Mouse (Mus musculus) stomach, postnatal 0 days (tissue): ENCODE data around the gene Aurkb.

Experiments
- CTCF ChIP-seq: IDR thresholded peaks from 2 replicates; pipeline ENCODE4 v1.5.1; 2016; ENCODE audit warnings: antibody characterized with exemption, low read depth, mild to moderate bottlenecking, moderate library complexity
- EP300 ChIP-seq: optimal IDR thresholded peaks from 2 replicates; pipeline ENCODE3; 2016; ENCODE audit warnings: antibody characterized with exemption

- no peak for TF ChIP-seq CTCF
- peak; percentile 36 for TF ChIP-seq EP300
These were observed 42.8 kb downstream of the Aurkb start, which contains the start of gene Vamp2 for GRCm38 (mm10) chr11:69088103-69088855.
